8 mouse cellular contexts compared by ENCODE assay signal in the genomic region with DNA sequence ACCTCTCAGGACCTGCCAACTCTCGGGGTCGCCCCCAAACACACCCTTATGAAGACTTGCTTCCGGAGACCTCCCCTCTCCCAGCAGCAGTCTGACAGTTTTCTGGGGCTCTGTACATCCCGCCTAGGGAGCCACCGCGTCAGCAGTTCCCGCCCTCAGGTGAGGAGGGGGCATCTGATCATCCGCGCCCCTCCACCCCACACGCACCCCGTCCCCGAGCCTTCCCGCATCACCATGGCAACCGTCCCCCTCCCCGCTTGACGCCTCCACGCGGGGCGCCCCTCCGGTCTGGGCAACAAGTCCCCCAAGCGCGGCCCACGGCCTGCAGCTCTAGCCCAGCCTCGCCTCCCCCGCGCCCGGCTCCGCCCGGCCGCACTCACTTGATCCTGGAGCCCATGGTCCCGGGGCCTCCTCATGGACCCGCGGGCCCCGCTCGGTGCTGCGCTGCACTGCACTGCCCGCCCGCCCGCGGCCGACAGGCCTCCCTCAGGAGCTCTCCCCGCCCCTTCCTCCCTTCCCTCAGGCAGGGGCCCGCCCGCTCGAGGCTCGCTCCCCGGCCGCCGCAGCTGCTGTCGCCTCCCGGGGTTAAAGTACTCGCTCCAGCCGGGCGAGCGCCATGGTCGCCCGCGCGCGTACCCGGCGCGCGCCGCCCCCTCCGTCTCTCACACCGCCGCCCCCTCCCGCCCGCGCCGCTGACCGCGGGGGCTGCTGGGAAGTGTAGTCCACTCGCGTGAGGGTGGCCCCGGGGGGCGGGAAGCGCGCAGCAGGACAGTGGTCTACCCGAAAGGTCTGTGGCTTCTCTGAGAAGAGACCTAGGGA. TPM values are rescaled to one million over a fixed set of nuclear protein-coding genes. Genes with fewer than 3 reads are reported as not detected.
DNase-seq lines count a peak whose midpoint lies in the region; ATAC-seq and TF ChIP-seq lines count a peak whose summit lies in the region.

A gene (minus strand): TSS at position 658 of the 819 bp plus-strand sequence.

- under 1% methylated on average over 81 of the region's 81 CpGs for WGBS in hindbrain, embryonic 10.5 days
- 3% methylated on average over 57 of the region's 81 CpGs for WGBS in lung, postnatal 0 days

- H3K36me3 ChIP-seq in hindbrain, embryonic 10.5 days: no peaks in the 10 kb centered on the region
- no peaks in the 10 kb centered on the region for H3K36me3 ChIP-seq in lung, postnatal 0 days (ENCODE audit: insufficient read depth, low read length)

- TF ChIP-seq CTCF in lung, postnatal 0 days (IDR thresholded peaks at IDR 0.05): peak; percentile 31

- H3K9me3 ChIP-seq in hindbrain, embryonic 10.5 days: no peaks in the 10 kb centered on the region
- H3K9me3 ChIP-seq in lung, postnatal 0 days (ENCODE audit: low read length): no peaks in the 10 kb centered on the region

- H3K27ac ChIP-seq in hindbrain, embryonic 10.5 days: peak within 1 kb of the TSS; percentile 94
- H3K27ac ChIP-seq in lung, postnatal 0 days (ENCODE audit: low read length): peak within 1 kb of the TSS; percentile 81

- peaks cover 36% of the 10 kb centered on the region for H3K4me1 ChIP-seq in hindbrain, embryonic 10.5 days (replicated peaks)
- no peaks in the 10 kb centered on the region for H3K4me1 ChIP-seq in lung, postnatal 0 days (ENCODE audit: insufficient read depth, low read depth, low read length)

- H3K9ac ChIP-seq in lung, postnatal 0 days (replicated peaks; ENCODE audit: low read depth): peak within 1 kb of the TSS; percentile 74

- no peak for TF ChIP-seq EP300 in lung, postnatal 0 days (IDR thresholded peaks at IDR 0.05)

- peak; percentile 51 for DNase-seq in MEL-GATA-1-ER (ENCODE audit: extremely low read depth, low read depth)
- DNase-seq in cerebellum, adult 8-10 months: peak; percentile 82
- DNase-seq in hindbrain, embryonic 10.5 days (ENCODE audit: low spot score): peak; percentile 88
- peak; percentile 83 for DNase-seq in layer of hippocampus, adult 9-11 months
- DNase-seq in lung, postnatal 0 days (ENCODE audit: low spot score): peak; percentile 95
- peak; percentile 80 for DNase-seq in ovary, postnatal 14 days (ENCODE audit: low spot score)
- DNase-seq in thymus, postnatal 14 days: peak; percentile 94

- H3K27me3 ChIP-seq in hindbrain, embryonic 10.5 days (ENCODE audit: insufficient read depth, poor library complexity, severe bottlenecking): peaks cover 7% of the 10 kb centered on the region
- no peaks in the 10 kb centered on the region for H3K27me3 ChIP-seq in lung, postnatal 0 days (replicated peaks; ENCODE audit: insufficient read depth, low read length)

- H3K4me3 ChIP-seq in hindbrain, embryonic 10.5 days: peak within 1 kb of the TSS; percentile 79
- peak within 1 kb of the TSS; percentile 89 for H3K4me3 ChIP-seq in lung, postnatal 0 days (ENCODE audit: low read depth, low read length)

- peak within 1 kb of the TSS; percentile 84 for H3K4me2 ChIP-seq in lung, postnatal 0 days (replicated peaks; ENCODE audit: low read depth, low read length)

- peak; percentile 91 for ATAC-seq in frontal cortex, adult (ENCODE audit: low TSS enrichment)
- peak; percentile 96 for ATAC-seq in lung, postnatal 0 days

RNA-seq across cellular contexts. Expression of the gene that starts here (rescaled TPM):
- 11.7 and 12.7 TPM in 2 replicates for polyA plus RNA-seq in hindbrain, embryonic 10.5 days (2016; fragmentation: Nextera tagmentation; extraction: Ambion mirVana)
- 4.4 and 5.5 TPM in 2 replicates for polyA plus RNA-seq in lung, postnatal 0 days (2015; fragmentation: Nextera tagmentation; extraction: Ambion mirVana)

Comparison
In these comparisons a context has a peak if more than half of its experiments do, and no peak if none do; other contexts are left out.
1. Peak in every context shown above with its lines: DNase-seq, ATAC-seq, H3K4me3 ChIP-seq and H3K27ac ChIP-seq.